ENCODE assay signal across 16 mouse cellular contexts in the genomic region with DNA sequence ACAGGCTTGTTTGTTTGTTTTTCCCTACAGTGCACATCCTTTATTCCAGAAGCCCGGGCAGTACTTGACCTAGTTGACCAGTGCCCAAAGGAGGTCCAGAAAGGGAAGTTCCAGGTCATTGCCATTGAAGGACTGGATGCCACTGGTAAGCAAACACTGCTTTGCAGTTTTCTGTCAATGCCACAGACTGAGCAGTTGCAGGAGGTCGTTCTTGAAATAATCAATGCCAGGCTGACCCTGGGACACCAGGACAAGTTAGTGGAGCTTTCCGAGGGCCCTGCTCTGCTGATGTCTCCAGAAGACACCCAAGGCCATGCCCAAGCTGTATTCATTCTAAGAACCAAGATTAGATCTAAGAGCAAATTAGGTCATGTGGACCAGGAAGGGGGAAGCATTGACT. TPM values are rescaled to one million over a fixed set of nuclear protein-coding genes. Genes with fewer than 3 reads are reported as not detected.
DNase-seq lines count a peak whose midpoint lies in the region; ATAC-seq and TF ChIP-seq lines count a peak whose summit lies in the region.
"Had no signal": no experiment of that assay in that cellular context is flagged by ENCODE, and none has a peak within 500 bp of the region (broad histone marks: within the 10 kb centered on the region; RNA-seq: fewer than 3 reads in every experiment).

No protein-coding gene starts in this region.

- TF ChIP-seq CTCF in liver, postnatal 0 days (IDR thresholded peaks at IDR 0.05; ENCODE audit: low read depth), result no peak

- H3K27me3 ChIP-seq in heart, embryonic 13.5 days (replicated peaks), result no peaks in the 10 kb centered on the region; the same call in 1 of the 2 replicates
- H3K27me3 ChIP-seq in limb, embryonic 12.5 days, result 0 out of 2 replicates have a peak, but pooled peaks cover 3% of the 10 kb centered on the region
- peaks cover 14% of the 10 kb centered on the region; the same call in 1 of the 2 replicates for H3K27me3 ChIP-seq in limb, embryonic 10.5 days (ENCODE audit: low read depth, poor library complexity, severe bottlenecking)
- no peaks in the 10 kb centered on the region for H3K27me3 ChIP-seq in liver, embryonic 12.5 days (replicated peaks)
- no peaks in the 10 kb centered on the region for H3K27me3 ChIP-seq in liver, postnatal 0 days (ENCODE audit: insufficient read depth, low read length)
- H3K27me3 ChIP-seq: embryonic facial prominence, embryonic 13.5 days; hindbrain, embryonic 15.5 days had no signal

- H3K9ac ChIP-seq in heart, embryonic 13.5 days, result no peak overlapping the region
- no peak overlapping the region for H3K9ac ChIP-seq in limb, embryonic 12.5 days (replicated peaks)
- peak overlapping the region; percentile 46; the same call in 1 of the 2 replicates for H3K9ac ChIP-seq in liver, embryonic 12.5 days
- peak overlapping the region; percentile 93 for H3K9ac ChIP-seq in liver, postnatal 0 days (replicated peaks)
- H3K9ac ChIP-seq: embryonic facial prominence, embryonic 13.5 days; forebrain, postnatal 0 days; hindbrain, embryonic 15.5 days had no signal

- H3K4me2 ChIP-seq in heart, embryonic 13.5 days, result peak overlapping the region; percentile 99
- H3K4me2 ChIP-seq in limb, embryonic 12.5 days, result peak overlapping the region; percentile 25; the same call in 1 of the 2 replicates
- peak overlapping the region; percentile 96 for H3K4me2 ChIP-seq in liver, embryonic 12.5 days
- H3K4me2 ChIP-seq in liver, postnatal 0 days (ENCODE audit: low read depth, low read length), result peak overlapping the region; percentile 97

- WGBS in heart, embryonic 13.5 days, result 58% methylated on average over 3 of the region's 3 CpGs
- WGBS in limb, embryonic 12.5 days, result 73% methylated on average over 3 of the region's 3 CpGs
- WGBS in limb, embryonic 10.5 days, result 79% methylated on average over 3 of the region's 3 CpGs
- WGBS in liver, embryonic 12.5 days (ENCODE audit: insufficient replicate concordance), result 65% methylated on average over 3 of the region's 3 CpGs
- WGBS in liver, postnatal 0 days (ENCODE audit: insufficient replicate concordance), result 64% methylated on average over 3 of the region's 3 CpGs

- no peak for DNase-seq in heart, postnatal 14 days
- no peak for DNase-seq in limb, embryonic 10.5 days (ENCODE audit: low spot score)
- no peak for DNase-seq in liver, postnatal 0 days
- DNase-seq in cerebellum, adult 11-12 months, result no peak
- DNase-seq in urinary bladder, postnatal 10 days (ENCODE audit: low spot score), result no peak
- DNase-seq: B cell, adult 2 months; forebrain, postnatal 0 days; kidney, postnatal 36 days; lung, adult 18-20 months; thymus, postnatal 14 days had no signal

- intact Hi-C loops in heart, postnatal 14 days (cut with DNase I), result no loop called here

- H3K9me3 ChIP-seq in heart, embryonic 13.5 days, result no peaks in the 10 kb centered on the region
- H3K9me3 ChIP-seq in limb, embryonic 12.5 days, result no peaks in the 10 kb centered on the region
- no peaks in the 10 kb centered on the region for H3K9me3 ChIP-seq in limb, embryonic 10.5 days (replicated peaks)
- no peaks in the 10 kb centered on the region for H3K9me3 ChIP-seq in liver, embryonic 12.5 days (replicated peaks)
- no peaks in the 10 kb centered on the region for H3K9me3 ChIP-seq in liver, postnatal 0 days (ENCODE audit: low read length)
- H3K9me3 ChIP-seq: embryonic facial prominence, embryonic 13.5 days; hindbrain, embryonic 15.5 days had no signal

- peaks cover 6% of the 10 kb centered on the region for H3K4me1 ChIP-seq in heart, embryonic 13.5 days
- H3K4me1 ChIP-seq in limb, embryonic 12.5 days (replicated peaks), result peaks cover 8% of the 10 kb centered on the region
- H3K4me1 ChIP-seq in limb, embryonic 10.5 days, result peaks cover 15% of the 10 kb centered on the region
- H3K4me1 ChIP-seq in liver, embryonic 12.5 days, result peaks cover 72% of the 10 kb centered on the region
- H3K4me1 ChIP-seq in liver, postnatal 0 days (ENCODE audit: insufficient read depth), result peaks cover 35% of the 10 kb centered on the region

- H3K36me3 ChIP-seq in heart, embryonic 13.5 days, result no peaks in the 10 kb centered on the region
- H3K36me3 ChIP-seq in limb, embryonic 12.5 days, result no peaks in the 10 kb centered on the region
- no peaks in the 10 kb centered on the region for H3K36me3 ChIP-seq in limb, embryonic 10.5 days
- H3K36me3 ChIP-seq in liver, embryonic 12.5 days, result peaks cover 3% of the 10 kb centered on the region; the same call in 1 of the 2 replicates
- H3K36me3 ChIP-seq in liver, postnatal 0 days (replicated peaks; ENCODE audit: insufficient read depth, low read length), result peaks cover 44% of the 10 kb centered on the region
- H3K36me3 ChIP-seq: embryonic facial prominence, embryonic 13.5 days; hindbrain, embryonic 15.5 days had no signal

- no peak for TF ChIP-seq EP300 in liver, postnatal 0 days (IDR thresholded peaks at IDR 0.05; ENCODE audit: low read depth)

- H3K4me3 ChIP-seq in heart, embryonic 13.5 days, result peak overlapping the region; percentile 84
- no peak overlapping the region for H3K4me3 ChIP-seq in limb, embryonic 12.5 days (replicated peaks)
- no peak overlapping the region for H3K4me3 ChIP-seq in limb, embryonic 10.5 days
- peak overlapping the region; percentile 76 for H3K4me3 ChIP-seq in liver, embryonic 12.5 days
- peak overlapping the region; percentile 96 for H3K4me3 ChIP-seq in liver, postnatal 0 days (ENCODE audit: low read depth, low read length)
- H3K4me3 ChIP-seq: embryonic facial prominence, embryonic 13.5 days; hindbrain, embryonic 15.5 days had no signal

- H3K27ac ChIP-seq in heart, embryonic 13.5 days (replicated peaks), result no peak overlapping the region
- no peak overlapping the region for H3K27ac ChIP-seq in limb, embryonic 12.5 days
- no peak overlapping the region for H3K27ac ChIP-seq in limb, embryonic 10.5 days
- peak overlapping the region; percentile 94 for H3K27ac ChIP-seq in liver, embryonic 12.5 days
- no peak overlapping the region; the same call in 1 of the 2 replicates for H3K27ac ChIP-seq in liver, postnatal 0 days (ENCODE audit: low read depth)
- H3K27ac ChIP-seq: embryonic facial prominence, embryonic 13.5 days; hindbrain, embryonic 15.5 days had no signal

- no peak for ATAC-seq in heart, embryonic 13.5 days (ENCODE audit: extremely low read depth, insufficient number of reproducible peaks, low FRiP score, low TSS enrichment)
- ATAC-seq in limb, embryonic 12.5 days (ENCODE audit: insufficient number of reproducible peaks, insufficient read depth, low FRiP score, low TSS enrichment, low read depth), result no peak
- ATAC-seq in liver, embryonic 12.5 days, result no peak
- ATAC-seq in liver, postnatal 0 days, result no peak
- ATAC-seq: forebrain, postnatal 0 days; intestine, embryonic 16.5 days had no signal

RNA-seq across cellular contexts. Expression of a gene that starts 2.4 kb away (rescaled TPM):
- 3.0 and 3.5 TPM in 2 replicates for polyA plus RNA-seq in heart, embryonic 13.5 days (2015; fragmentation: Nextera tagmentation; extraction: Ambion mirVana)
- total RNA-seq in heart, postnatal 14 days (2021), result 1 to 10 TPM; 5.6 to 6.2 TPM
- polyA plus RNA-seq in limb, embryonic 12.5 days (2016; fragmentation: Nextera tagmentation; extraction: Ambion mirVana), result 7.8 and 7.9 TPM in 2 replicates
- 3.4 and 5.4 TPM in 2 replicates for polyA plus RNA-seq in limb, embryonic 10.5 days (2016; fragmentation: Nextera tagmentation; extraction: Ambion mirVana)
- 9.2 and 10.0 TPM in 2 replicates for polyA plus RNA-seq in liver, embryonic 12.5 days (2016; fragmentation: Nextera tagmentation; extraction: Ambion mirVana)
- 12.8 and 14.2 TPM in 2 replicates for polyA plus RNA-seq in liver, postnatal 0 days (2015; fragmentation: Nextera tagmentation; extraction: Ambion mirVana)

RNA-seq across cellular contexts. Expression of a gene that starts 15.1 kb away (rescaled TPM):
- 1.2 and 2.0 TPM in 2 replicates for polyA plus RNA-seq in heart, embryonic 13.5 days (2015; fragmentation: Nextera tagmentation; extraction: Ambion mirVana)
- 10 to 100 TPM; 22.8 to 23.9 TPM for total RNA-seq in heart, postnatal 14 days (2021)
- polyA plus RNA-seq in limb, embryonic 12.5 days (2016; fragmentation: Nextera tagmentation; extraction: Ambion mirVana), result 0.70 and 0.76 TPM in 2 replicates
- polyA plus RNA-seq in limb, embryonic 10.5 days (2016; fragmentation: Nextera tagmentation; extraction: Ambion mirVana), result 0.78 and 0.94 TPM in 2 replicates
- 0.53 and 0.75 TPM in 2 replicates for polyA plus RNA-seq in liver, embryonic 12.5 days (2016; fragmentation: Nextera tagmentation; extraction: Ambion mirVana)
- polyA plus RNA-seq in liver, postnatal 0 days (2015; fragmentation: Nextera tagmentation; extraction: Ambion mirVana), result 52.5 and 62.2 TPM in 2 replicates

RNA-seq across cellular contexts. Expression of a gene that starts 56.3 kb away (rescaled TPM):
- 11.2 and 11.3 TPM in 2 replicates for polyA plus RNA-seq in heart, embryonic 13.5 days (2015; fragmentation: Nextera tagmentation; extraction: Ambion mirVana)
- 10 to 100 TPM; 29.9 to 31.8 TPM for total RNA-seq in heart, postnatal 14 days (2021)
- 63.4 and 66.2 TPM in 2 replicates for polyA plus RNA-seq in limb, embryonic 12.5 days (2016; fragmentation: Nextera tagmentation; extraction: Ambion mirVana)
- 44.2 and 54.9 TPM in 2 replicates for polyA plus RNA-seq in limb, embryonic 10.5 days (2016; fragmentation: Nextera tagmentation; extraction: Ambion mirVana)
- 3.1 and 4.1 TPM in 2 replicates for polyA plus RNA-seq in liver, embryonic 12.5 days (2016; fragmentation: Nextera tagmentation; extraction: Ambion mirVana)
- polyA plus RNA-seq in liver, postnatal 0 days (2015; fragmentation: Nextera tagmentation; extraction: Ambion mirVana), result 3.1 and 3.2 TPM in 2 replicates

Comparison
In these comparisons a context has a peak if more than half of its experiments do, and no peak if none do; other contexts are left out.
1. RNA of a gene that starts 15.1 kb away (polyA plus RNA-seq): 52.5 to 62.2 TPM in liver, postnatal 0 days; 1.2 to 2.0 TPM in heart, embryonic 13.5 days, 0.78 to 0.94 TPM in limb, embryonic 10.5 days, 0.53 to 0.75 TPM in liver, embryonic 12.5 days and 0.70 to 0.76 TPM in limb, embryonic 12.5 days; every median in the first group is over 10 times any median in the second.
2. H3K4me2 ChIP-seq: peak in every context shown above with its lines; median percentile 99 in heart, embryonic 13.5 days; 97 in liver, postnatal 0 days; 96 in liver, embryonic 12.5 days; 25 in limb, embryonic 12.5 days.
3. H3K4me3 ChIP-seq: peak in heart, embryonic 13.5 days (single experiment), liver, embryonic 12.5 days (single experiment) and liver, postnatal 0 days (single experiment); none in limb, embryonic 12.5 days (single experiment) and limb, embryonic 10.5 days (single experiment).
4. H3K9ac ChIP-seq: peak in liver, embryonic 12.5 days (single experiment) and liver, postnatal 0 days (single experiment); none in heart, embryonic 13.5 days (single experiment) and limb, embryonic 12.5 days (single experiment).